Mouse (Mus musculus) cerebellum, adult 2 months (tissue): ENCODE measurements around the gene Foxo1.

Experiments used
- CTCF ChIP-seq: fragments of 200-500 bp; IDR thresholded peaks from 2 replicates; pipeline ENCODE4 v1.5.1; 2011; ENCODE audit warnings: low read depth, mild to moderate bottlenecking, control low read depth, low read length, moderate library complexity, borderline replicate concordance; ENCODE audit not compliant: insufficient read depth
- POLR2A ChIP-seq: fragments of 200-500 bp; IDR thresholded peaks from 2 replicates; pipeline ENCODE4 v1.6.1; 2011; ENCODE audit warnings: low read length, control low read depth, borderline replicate concordance; ENCODE audit not compliant: insufficient read depth

- TF ChIP-seq CTCF (no peak), POLR2A (no peak)
Observed at GRCm38 (mm10) chr3:52347980-52348622, 80.0 kb downstream of the Foxo1 start.
